Mouse (Mus musculus) bone marrow, adult 2 months (tissue): ENCODE measurements around the gene Pithd1.

Experiments
- CTCF ChIP-seq: fragments of 200-500 bp; IDR thresholded peaks from 2 replicates; pipeline ENCODE4 v1.5.1; 2011; ENCODE audit warnings: low read length, control low read depth; ENCODE audit not compliant: control insufficient read depth, insufficient read depth
- POLR2A ChIP-seq: fragments of 200-500 bp; IDR thresholded peaks from 2 replicates; pipeline ENCODE4 v1.6.1; 2011; ENCODE audit warnings: low read depth, mild to moderate bottlenecking, control low read depth, low read length, borderline replicate concordance; ENCODE audit not compliant: control insufficient read depth

DNA sequence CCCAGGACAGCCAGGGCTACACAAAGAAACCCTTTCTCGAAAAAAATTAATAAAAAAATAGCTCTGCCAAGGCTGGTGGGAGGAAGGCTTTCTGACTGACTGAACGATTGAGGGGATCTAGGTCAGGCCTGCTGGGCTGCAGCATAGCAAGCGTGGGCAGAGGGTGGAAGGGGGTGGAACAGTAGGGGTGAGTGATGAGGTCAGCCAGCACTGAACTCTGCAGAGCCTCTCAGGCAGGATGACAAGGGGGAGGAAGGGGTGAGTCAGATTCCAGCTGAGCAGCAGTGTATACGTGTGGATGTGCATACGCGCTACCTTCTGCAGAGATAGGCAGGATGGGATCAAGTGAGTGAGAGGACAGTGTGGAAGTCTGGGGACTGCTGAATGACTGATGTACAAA, 37.2 kb downstream of the Pithd1 start:
- TF ChIP-seq POLR2A (no peak), CTCF (no peak)
